Mouse (Mus musculus) embryonic facial prominence, embryonic 14.5 days (tissue): ENCODE data around the gene Prpf6. TPM values are rescaled to one million over a fixed set of nuclear protein-coding genes. Genes with fewer than 3 reads are reported as not detected.

ENCODE experiments used
- ATAC-seq: fragments of 200-750 bp; cut with Nextera tagmentation; 2 replicates; pipeline ENCODE4 v1.8.0; 2017; ENCODE audit warnings: low read depth, moderate number of reproducible peaks, moderate TSS enrichment
- DNase-seq: peaks from one replicate; pipeline ENCODE4 v3.0.0-alpha.2; 2015; ENCODE audit warnings: low spot score
- H3K27ac ChIP-seq: fragments of 300-500 bp; sonication (generic); replicated peaks from 2 replicates; pipeline ENCODE4 v1.5.1; 2014; ENCODE audit warnings: low read depth, mild to moderate bottlenecking, low read length, moderate library complexity
- H3K27me3 ChIP-seq: fragments of 300-500 bp; sonication (generic); replicated peaks from 2 replicates; pipeline ENCODE4 v1.6.1; 2014; ENCODE audit warnings: low read length; ENCODE audit not compliant: control insufficient read depth, insufficient read depth
- H3K36me3 ChIP-seq: fragments of 300-500 bp; sonication (generic); 2 replicates; pipeline ENCODE4 v1.6.1; 2014; ENCODE audit warnings: low read length, mixed read lengths; ENCODE audit not compliant: control insufficient read depth, insufficient read depth
- H3K4me1 ChIP-seq: fragments of 300-500 bp; sonication (generic); 2 replicates; pipeline ENCODE4 v1.6.1; 2014; ENCODE audit warnings: antibody characterized with exemption, low read length; ENCODE audit not compliant: control insufficient read depth, insufficient read depth
- H3K4me2 ChIP-seq: fragments of 300-500 bp; sonication (generic); 2 replicates; pipeline ENCODE4 v1.6.1; 2014; ENCODE audit warnings: low read depth, mild to moderate bottlenecking, low read length, moderate library complexity, mixed read lengths
- H3K4me3 ChIP-seq: fragments of 300-500 bp; sonication (generic); 2 replicates; pipeline ENCODE4 v1.5.1; 2014; ENCODE audit warnings: low read depth, mild to moderate bottlenecking, low read length
- H3K9ac ChIP-seq: fragments of 300-500 bp; sonication (generic); 2 replicates; pipeline ENCODE4 v1.6.1; 2014; ENCODE audit warnings: low read depth, mild to moderate bottlenecking, low read length, moderate library complexity, mixed read lengths
- H3K9me3 ChIP-seq: fragments of 300-500 bp; sonication (generic); 2 replicates; pipeline ENCODE4 v1.6.1; 2016; ENCODE audit warnings: low read length; ENCODE audit not compliant: control insufficient read depth
- WGBS: fragments of 180-500 bp; shearing (Covaris S2); extraction: QIAGEN DNeasy Blood & Tissue Kit; methylation state at CpG from one replicate; pipeline ENCODE4 v1.1.7; 2014; 5-methylcytosine and 5-hydroxymethylcytosine counted together
- polyA plus RNA-seq: library from polyadenylated mRNA; unstranded; fragments of >200 nt; fragmentation: Nextera tagmentation; extraction: Ambion mirVana; gene quantifications from 2 replicates; pipeline ENCODE4 v1.2.1, GENCODE M21; 2014

Gene Prpf6
- polyA plus RNA-seq, 1 experiment from 2014 or later, result 57.4 TPM

GRCm38 (mm10) chr2:181678780-181679179 is 87.1 kb downstream of the Prpf6 start:
- no peaks in the 10 kb centered on the region for H3K36me3 ChIP-seq
- ATAC-seq (peak; percentile 81), DNase-seq (peak; percentile 93)
- 0 out of 2 replicates have a peak, but pooled peaks cover 1% of the 10 kb centered on the region for H3K27me3 ChIP-seq
- no peak overlapping the region for H3K4me3 ChIP-seq
- no peaks in the 10 kb centered on the region for H3K9me3 ChIP-seq
- peaks cover 13% of the 10 kb centered on the region; the same call in 1 of the 2 replicates for H3K4me1 ChIP-seq
- no peak overlapping the region for H3K4me2 ChIP-seq
- WGBS, result 55% methylated on average over 1 of the region's 1 CpGs
- H3K27ac ChIP-seq, result no peak overlapping the region
- H3K9ac ChIP-seq, result no peak overlapping the region

GRCm38 (mm10) chr2:181679951-181680715 is 88.5 kb downstream of the Prpf6 start, which contains the start of gene Tcea2:
Gene Tcea2 (plus strand): TSS chr2:181680310.
- no peaks in the 10 kb centered on the region for H3K27me3 ChIP-seq
- no peaks in the 10 kb centered on the region for H3K36me3 ChIP-seq
- peaks cover 9% of the 10 kb centered on the region; the same call in 1 of the 2 replicates for H3K4me1 ChIP-seq
- peak within 1 kb of the TSS; percentile 88 for H3K9ac ChIP-seq
- DNase-seq, result peak; percentile 83
- peak within 1 kb of the TSS; percentile 54 for H3K27ac ChIP-seq
- WGBS, result 0% methylated on average over 58 of the region's 69 CpGs
- peak within 1 kb of the TSS; percentile 91 for H3K4me2 ChIP-seq
- peak; percentile 58 for ATAC-seq
- no peaks in the 10 kb centered on the region for H3K9me3 ChIP-seq
- peak within 1 kb of the TSS; percentile 77 for H3K4me3 ChIP-seq

GRCm38 (mm10) chr2:181680716-181681117 is 89.0 kb downstream of the Prpf6 start:
- Histone ChIP-seq H3K36me3 (peaks cover under 1% of the 10 kb centered on the region; the same call in 1 of the 2 replicates), H3K4me2 (peak overlapping the region; percentile 91), H3K4me3 (peak overlapping the region; percentile 77), H3K27ac (no peak overlapping the region), H3K9me3 (no peaks in the 10 kb centered on the region), H3K27me3 (no peaks in the 10 kb centered on the region), H3K9ac (peak overlapping the region; percentile 88), H3K4me1 (peaks cover 6% of the 10 kb centered on the region; the same call in 1 of the 2 replicates)
- no peak for DNase-seq
- peak; percentile 8; the same call in 1 of the 2 replicates for ATAC-seq
- 22% methylated on average over 7 of the region's 7 CpGs for WGBS

- Histone ChIP-seq H3K9me3 (no peaks in the 10 kb centered on the region), H3K27me3 (no peaks in the 10 kb centered on the region), H3K9ac (no peak overlapping the region), H3K36me3 (peaks cover 13% of the 10 kb centered on the region), H3K4me2 (no peak overlapping the region), H3K4me1 (peaks cover 5% of the 10 kb centered on the region; the same call in 1 of the 2 replicates), H3K27ac (no peak overlapping the region), H3K4me3 (no peak overlapping the region)
- DNase-seq (no peak), ATAC-seq (no peak)
- WGBS, result 93% methylated on average over 1 of the region's 1 CpGs
These were observed 90.3 kb downstream of the Prpf6 start for GRCm38 (mm10) chr2:181681978-181682377.

GRCm38 (mm10) chr2:181683381-181683780 is 91.7 kb downstream of the Prpf6 start:
- ATAC-seq, result no peak
- no peak overlapping the region for H3K4me2 ChIP-seq
- 66% methylated on average over 4 of the region's 4 CpGs for WGBS
- no peak overlapping the region for H3K27ac ChIP-seq
- H3K9ac ChIP-seq, result no peak overlapping the region
- no peaks in the 10 kb centered on the region for H3K27me3 ChIP-seq
- H3K9me3 ChIP-seq, result no peaks in the 10 kb centered on the region
- peaks cover 27% of the 10 kb centered on the region for H3K36me3 ChIP-seq
- H3K4me3 ChIP-seq, result no peak overlapping the region
- H3K4me1 ChIP-seq, result peaks cover 5% of the 10 kb centered on the region; the same call in 1 of the 2 replicates
- DNase-seq, result no peak

- H3K27me3 ChIP-seq, result no peaks in the 10 kb centered on the region
- H3K4me3 ChIP-seq, result no peak overlapping the region
- no peak overlapping the region for H3K27ac ChIP-seq
- WGBS, result 81% methylated on average over 1 of the region's 1 CpGs
- H3K4me1 ChIP-seq, result peaks cover 5% of the 10 kb centered on the region; the same call in 1 of the 2 replicates
- ATAC-seq, result no peak
- no peaks in the 10 kb centered on the region for H3K9me3 ChIP-seq
- H3K36me3 ChIP-seq, result peaks cover 40% of the 10 kb centered on the region
- no peak overlapping the region for H3K9ac ChIP-seq
- DNase-seq, result no peak
- H3K4me2 ChIP-seq, result no peak overlapping the region
These were observed 93.0 kb downstream of the Prpf6 start for GRCm38 (mm10) chr2:181684713-181685112.

GRCm38 (mm10) chr2:181685686-181686085 is 94.0 kb downstream of the Prpf6 start:
- peaks cover 4% of the 10 kb centered on the region; the same call in 1 of the 2 replicates for H3K4me1 ChIP-seq
- no peaks in the 10 kb centered on the region for H3K9me3 ChIP-seq
- H3K4me2 ChIP-seq, result no peak overlapping the region
- 96% methylated on average over 4 of the region's 4 CpGs for WGBS
- DNase-seq (no peak), ATAC-seq (no peak)
- no peak overlapping the region for H3K27ac ChIP-seq
- no peak overlapping the region for H3K4me3 ChIP-seq
- no peak overlapping the region for H3K9ac ChIP-seq
- H3K27me3 ChIP-seq, result no peaks in the 10 kb centered on the region
- H3K36me3 ChIP-seq, result peaks cover 50% of the 10 kb centered on the region

GRCm38 (mm10) chr2:181687586-181687985 is 95.9 kb downstream of the Prpf6 start:
- 90% methylated on average over 8 of the region's 8 CpGs for WGBS
- no peaks in the 10 kb centered on the region for H3K27me3 ChIP-seq
- ATAC-seq, result no peak
- peaks cover 51% of the 10 kb centered on the region for H3K36me3 ChIP-seq
- no peak overlapping the region for H3K4me3 ChIP-seq
- DNase-seq, result no peak
- H3K9me3 ChIP-seq, result no peaks in the 10 kb centered on the region
- H3K27ac ChIP-seq, result no peak overlapping the region
- no peak overlapping the region for H3K9ac ChIP-seq
- H3K4me2 ChIP-seq, result no peak overlapping the region
- H3K4me1 ChIP-seq, result peaks cover 3% of the 10 kb centered on the region; the same call in 1 of the 2 replicates
